Mouse (Mus musculus): ENCODE data around the gene Rcl1. TPM values are rescaled to one million over a fixed set of nuclear protein-coding genes. Genes with fewer than 3 reads are reported as not detected.

The Rcl1 gene
- total RNA-seq, 2 experiments from 2014 or later = 5.6 to 5.8 TPM

- peak; percentile 83 for DNase-seq (ENCODE audit: low spot score)
Observed at GRCm38 (mm10) chr19:29112662-29113061, 11.5 kb downstream of the Rcl1 start.

DNA sequence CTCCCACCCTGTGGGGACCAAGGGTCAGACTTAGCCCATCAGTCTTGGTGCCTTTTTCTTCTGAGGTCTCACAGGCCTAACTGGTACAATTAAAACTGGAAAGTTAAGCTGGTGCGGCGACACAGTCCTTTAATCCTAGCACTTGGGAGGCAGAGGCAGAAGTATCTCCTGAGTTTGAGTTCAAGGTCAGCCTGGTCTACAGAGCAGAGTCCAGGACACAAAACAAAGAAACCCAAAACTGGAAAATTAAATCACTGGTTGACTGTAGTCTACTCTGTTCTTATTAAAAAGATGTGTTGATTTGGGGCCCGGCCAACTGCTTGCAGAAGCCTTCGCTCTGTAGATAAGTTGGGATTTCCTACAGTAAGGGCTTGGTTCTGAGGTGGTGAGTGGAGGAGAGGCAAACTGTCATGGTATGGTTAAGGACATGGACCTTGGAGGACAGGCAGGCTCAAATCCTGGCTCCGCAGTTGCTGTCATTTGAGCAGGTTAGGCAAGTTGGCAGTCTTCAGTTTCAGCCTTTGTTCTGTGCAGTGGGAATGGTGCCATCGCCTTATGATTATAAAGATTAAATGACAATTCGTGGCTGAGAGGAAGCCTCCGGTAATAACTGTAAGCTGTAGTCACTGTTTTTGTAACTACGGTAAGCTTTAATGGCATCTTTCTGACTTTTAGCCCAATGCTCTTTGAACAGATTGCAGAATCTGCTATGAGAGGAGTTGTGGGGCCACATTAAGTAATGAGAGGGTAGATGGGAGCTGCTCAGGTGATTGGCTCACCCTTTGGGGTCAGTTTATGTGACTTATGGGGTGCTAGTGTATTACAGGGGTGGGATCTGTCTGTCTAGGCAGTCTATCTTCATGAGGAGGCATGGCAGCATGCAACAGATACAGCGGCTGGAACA lies 12.8 kb downstream of the Rcl1 start:
- DNase-seq (ENCODE audit: low spot score) = no peak

DNA sequence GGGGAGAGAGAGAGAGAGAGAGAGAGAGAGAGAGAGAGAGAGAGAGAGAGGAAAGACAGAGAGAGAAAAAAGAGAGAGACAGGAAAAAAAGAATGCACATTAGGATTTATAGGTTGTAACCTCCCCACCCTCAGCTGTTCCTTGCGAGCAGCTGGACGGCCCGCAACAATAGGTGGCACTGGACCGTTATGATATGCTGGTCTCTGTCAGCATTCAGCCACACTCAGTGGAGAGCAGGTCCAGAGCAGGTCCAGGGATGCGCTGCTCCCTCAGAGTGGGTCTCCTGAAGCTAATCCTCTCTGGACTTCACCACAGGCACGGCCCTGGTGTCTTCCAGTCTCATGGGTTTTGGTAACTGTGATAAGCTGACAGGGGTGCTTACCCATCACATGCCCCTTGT lies 15.6 kb downstream of the Rcl1 start:
- no peak for DNase-seq (ENCODE audit: low spot score)

DNA sequence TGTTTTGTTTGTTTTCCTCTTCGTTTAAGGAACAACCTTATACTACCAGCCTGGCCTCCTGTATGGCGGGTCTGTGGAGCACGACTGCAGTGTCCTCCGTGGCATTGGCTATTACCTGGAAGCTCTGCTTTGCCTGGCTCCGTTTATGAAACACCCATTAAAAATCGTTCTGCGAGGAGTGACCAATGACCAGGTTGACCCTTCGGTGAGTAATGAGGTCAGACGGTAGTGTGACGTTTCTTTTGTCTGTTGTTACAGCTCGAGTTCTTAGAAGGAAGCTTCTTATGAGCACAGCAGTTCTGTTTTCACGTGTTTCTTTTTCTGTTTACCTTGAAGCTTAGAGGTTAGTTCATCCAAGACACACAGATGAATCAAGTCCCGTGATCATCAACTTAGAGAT lies 17.0 kb downstream of the Rcl1 start:
- DNase-seq (ENCODE audit: low spot score) = no peak

DNA sequence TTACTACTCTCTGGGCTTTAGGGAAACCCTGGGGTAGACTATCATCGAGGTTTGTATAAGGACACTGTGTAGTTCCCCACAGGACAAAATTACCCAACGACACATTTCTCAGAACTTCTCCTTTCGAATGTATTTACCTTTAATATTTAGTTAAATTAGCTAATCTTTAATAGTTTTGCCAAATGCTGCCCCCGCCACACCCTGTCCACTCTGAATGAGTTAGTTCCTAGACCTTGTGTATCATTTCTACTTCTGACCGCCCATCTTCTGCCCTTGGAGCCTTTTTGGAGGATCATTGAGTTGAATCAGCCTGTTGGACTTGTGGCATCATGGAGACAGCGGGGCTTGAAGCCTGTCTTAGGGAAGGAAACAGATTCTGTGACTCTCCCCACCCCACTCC lies 19.1 kb downstream of the Rcl1 start:
- no peak for DNase-seq (ENCODE audit: low spot score)

- DNase-seq (ENCODE audit: low spot score) = no peak
Observed at GRCm38 (mm10) chr19:29121394-29121793, 20.2 kb downstream of the Rcl1 start.

- DNase-seq (ENCODE audit: low spot score) = no peak
Observed at GRCm38 (mm10) chr19:29124886-29125585, 23.9 kb downstream of the Rcl1 start.

- DNase-seq (ENCODE audit: low spot score) = no peak
Observed at GRCm38 (mm10) chr19:29126347-29127015, 25.3 kb downstream of the Rcl1 start.

DNA sequence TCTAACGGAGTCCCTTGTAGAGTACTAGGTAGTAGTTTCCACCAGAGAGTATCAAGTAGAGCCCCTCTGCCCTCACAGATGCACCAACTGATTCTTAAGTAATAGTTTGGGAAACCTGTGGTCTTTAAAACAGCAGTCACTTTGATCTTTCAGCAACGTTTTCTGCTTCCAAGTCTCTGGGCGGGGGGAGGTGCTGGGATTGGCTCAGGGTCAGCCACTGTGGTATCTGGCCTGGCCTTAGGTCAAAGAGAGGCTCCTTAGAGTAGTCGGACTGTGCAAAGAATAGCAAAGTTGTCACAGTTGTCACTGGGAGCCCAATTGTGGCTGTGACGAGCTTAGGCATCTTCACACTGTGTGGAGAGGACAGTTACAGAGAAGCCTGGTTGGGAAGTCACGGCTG lies 26.2 kb downstream of the Rcl1 start:
- DNase-seq (ENCODE audit: low spot score) = no peak

- DNase-seq (ENCODE audit: low spot score) = no peak
Observed at GRCm38 (mm10) chr19:29128217-29128616, 27.0 kb downstream of the Rcl1 start.

GRCm38 (mm10) chr19:29129551-29129950 lies 28.4 kb downstream of the Rcl1 start:
- no peak for DNase-seq (ENCODE audit: low spot score)

GRCm38 (mm10) chr19:29131171-29131570 lies 30.0 kb downstream of the Rcl1 start:
- DNase-seq (ENCODE audit: low spot score) = no peak

- DNase-seq (ENCODE audit: low spot score) = no peak
Observed at GRCm38 (mm10) chr19:29134293-29134692, 33.1 kb downstream of the Rcl1 start.

DNA sequence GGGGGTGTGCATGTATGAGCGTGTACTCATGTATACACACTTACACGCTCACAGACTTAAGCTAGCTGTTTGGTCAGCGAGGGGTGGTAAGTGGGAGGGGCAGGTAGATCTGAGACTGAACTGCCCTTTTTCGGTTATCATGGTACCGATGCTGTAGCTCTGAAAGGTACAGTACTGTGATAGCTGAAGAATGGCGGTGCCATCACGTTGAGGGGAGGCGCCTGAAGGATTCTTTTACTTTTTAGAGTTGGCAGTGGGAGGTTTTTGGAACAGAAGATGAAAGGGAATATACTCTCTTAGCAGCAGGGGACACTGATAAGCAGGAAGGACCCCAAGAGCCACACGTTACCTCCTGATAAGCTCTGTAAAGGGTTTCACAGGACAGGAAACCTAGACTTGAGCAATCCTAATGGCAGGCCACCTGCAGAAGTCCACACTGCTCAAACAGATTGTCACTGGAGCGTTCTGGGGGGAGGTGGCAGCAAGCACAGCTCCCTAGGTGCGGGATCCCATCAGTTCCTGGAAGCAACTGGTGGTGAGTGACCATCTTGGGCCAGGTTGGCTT lies 34.1 kb downstream of the Rcl1 start:
- DNase-seq (ENCODE audit: low spot score) = no peak

DNA sequence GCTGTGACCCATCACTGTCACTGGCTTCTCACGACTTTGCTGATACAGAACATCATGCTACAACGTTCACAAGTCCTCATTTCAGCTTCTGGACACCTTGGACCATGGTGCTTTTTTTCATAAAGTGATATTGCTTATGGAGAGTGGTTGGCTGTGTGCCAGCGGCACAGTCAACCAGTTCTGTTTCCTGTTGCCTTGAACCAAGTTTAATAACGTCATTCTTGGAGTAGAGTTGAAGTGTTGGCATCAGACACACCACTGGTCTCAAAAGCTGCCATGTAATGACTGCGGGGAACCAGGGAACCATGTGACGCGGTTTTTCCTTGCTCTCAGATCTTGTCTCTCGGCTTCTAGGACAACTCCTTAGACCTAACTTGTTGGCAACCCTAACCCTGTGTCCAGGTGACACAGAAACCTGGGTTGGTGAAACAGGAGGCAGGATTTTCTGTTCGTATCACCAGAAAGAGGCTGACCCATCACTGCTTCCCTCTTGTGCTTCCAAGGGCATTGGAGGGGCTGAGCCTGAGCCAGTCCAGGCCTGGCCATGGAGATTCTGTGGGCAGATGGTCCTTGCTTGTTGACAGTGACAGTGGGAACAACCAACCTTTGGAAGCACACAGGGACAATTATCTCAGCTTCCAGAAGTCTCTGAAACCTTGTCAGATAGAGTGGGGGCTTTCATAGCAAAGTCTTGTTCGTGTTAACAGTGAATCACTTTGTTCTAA lies 37.5 kb downstream of the Rcl1 start:
- DNase-seq (ENCODE audit: low spot score) = no peak

DNA sequence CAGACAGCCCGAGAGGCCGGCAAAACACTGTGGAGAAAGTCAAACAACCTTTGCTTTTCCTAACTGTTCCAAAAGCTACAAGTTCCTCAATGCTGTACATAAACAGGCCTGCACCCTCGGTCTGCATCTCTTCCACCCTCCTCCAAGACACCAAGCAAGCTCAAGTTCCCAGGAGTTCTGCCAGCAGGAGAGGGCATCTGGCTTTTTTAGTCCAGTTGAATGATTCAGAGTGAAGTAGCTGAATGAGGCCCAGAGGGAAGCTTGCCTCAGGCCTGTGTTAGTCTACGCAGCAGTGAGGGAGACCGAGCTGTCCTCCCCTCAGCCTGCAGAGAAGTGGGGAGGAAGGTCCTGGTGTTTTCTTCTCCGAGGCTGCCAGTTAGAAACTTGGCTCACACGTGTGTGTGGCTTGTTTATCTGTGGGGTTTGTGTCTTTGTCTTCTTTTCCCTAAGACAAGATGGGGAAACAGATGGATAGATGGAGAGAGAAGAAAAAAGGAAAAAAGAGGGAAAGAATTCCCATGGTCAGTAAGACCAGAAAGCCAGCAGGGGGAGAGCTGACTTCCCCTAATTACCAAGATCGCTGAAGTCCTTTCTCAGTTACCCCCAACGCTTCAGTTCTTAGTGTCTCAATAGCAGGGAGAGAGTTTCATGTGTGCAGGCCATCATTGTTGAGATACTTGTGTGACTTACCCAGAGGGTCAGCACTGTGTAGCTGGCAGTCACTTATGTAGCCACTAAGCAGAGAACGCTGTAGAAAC lies 38.7 kb downstream of the Rcl1 start:
- peak; percentile 62 for DNase-seq (ENCODE audit: low spot score)

DNA sequence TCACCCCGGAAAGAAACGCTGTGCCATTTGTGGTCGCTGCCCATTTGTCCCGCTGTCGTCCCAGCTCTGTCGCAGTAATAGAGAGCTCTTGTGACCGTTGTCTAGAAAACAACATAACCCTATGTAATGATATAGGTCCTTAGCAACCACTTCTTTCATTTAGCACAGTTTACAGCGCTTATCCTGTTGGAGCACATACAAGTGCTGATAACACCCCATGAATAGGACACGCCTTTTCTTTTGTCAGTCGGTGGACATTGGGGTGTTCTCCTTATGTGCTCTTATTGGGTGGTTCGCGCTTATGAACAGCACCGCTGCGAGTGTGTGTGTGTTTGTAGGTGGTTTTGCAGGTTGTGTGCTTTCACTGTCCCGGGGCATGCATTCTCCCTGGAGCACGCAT lies 39.8 kb downstream of the Rcl1 start:
- no peak for DNase-seq (ENCODE audit: low spot score)

- no peak for DNase-seq (ENCODE audit: low spot score)
Observed at GRCm38 (mm10) chr19:29142307-29142706, 41.1 kb downstream of the Rcl1 start.

GRCm38 (mm10) chr19:29145421-29145820 lies 44.2 kb downstream of the Rcl1 start:
- no peak for DNase-seq (ENCODE audit: low spot score)

- DNase-seq (ENCODE audit: low spot score) = no peak
Observed at GRCm38 (mm10) chr19:29146820-29147219, 45.6 kb downstream of the Rcl1 start.

All from gastrocnemius, adult 18-20 months (tissue).